Mouse (Mus musculus) myocyte (in vitro differentiated cells): Measurements from ENCODE around the gene Leng8. TPM values are rescaled to one million over a fixed set of nuclear protein-coding genes. Genes with fewer than 3 reads are reported as not detected.

Source experiments
- H3K27me3 ChIP-seq: one replicate; pipeline ENCODE4 v1.6.1; 2011; ENCODE audit not compliant: control insufficient read depth, insufficient read depth, insufficient read length
- H3K36me3 ChIP-seq: one replicate; pipeline ENCODE4 v1.6.1; 2011; ENCODE audit not compliant: control insufficient read depth, insufficient read depth
- H3K4me2 ChIP-seq: one replicate; pipeline ENCODE4 v1.6.1; 2011; ENCODE audit warnings: low read depth, control low read depth
- H3K4me3 ChIP-seq: one replicate; pipeline ENCODE4 v1.5.1; 2011; ENCODE audit warnings: mild to moderate bottlenecking, control low read depth, moderate library complexity
- H3K79me2 ChIP-seq: one replicate; pipeline ENCODE4 v1.6.1; 2011; ENCODE audit not compliant: control insufficient read depth, insufficient read depth
- H3ac ChIP-seq: one replicate; pipeline ENCODE4 v1.6.1; 2011; ENCODE audit not compliant: control insufficient read depth, insufficient read length
- CEBPB ChIP-seq: IDR thresholded peaks from 2 replicates; pipeline ENCODE4 v1.6.1; 2011; ENCODE audit warnings: mild to moderate bottlenecking, moderate library complexity; ENCODE audit not compliant: poor library complexity, insufficient read depth, severe bottlenecking
- E2F4 ChIP-seq: IDR thresholded peaks from one replicate; pipeline ENCODE4 v1.6.1; 2011; ENCODE audit warnings: mild to moderate bottlenecking, control low read depth, moderate library complexity; ENCODE audit not compliant: insufficient read depth
- MAX ChIP-seq: IDR thresholded peaks from one replicate; pipeline ENCODE4 v1.6.1; 2011; ENCODE audit warnings: low read depth, mild to moderate bottlenecking, control low read depth
- MYOD1 ChIP-seq, 3 experiments: IDR thresholded peaks; one replicate each; pipeline ENCODE4 v1.6.1; 2011; ENCODE audit warnings: control low read depth in 2 of 3, low read depth in 2 of 3, mild to moderate bottlenecking in 2 of 3, moderate library complexity in 1 of 3; ENCODE audit not compliant: insufficient read length in 2 of 3, control insufficient read depth in 1 of 3
- MYOG ChIP-seq, 3 experiments: IDR thresholded peaks; one replicate each; pipeline ENCODE4 v1.6.1; 2011; ENCODE audit warnings: control low read depth in 2 of 3, low read depth in 2 of 3, mild to moderate bottlenecking in 2 of 3; ENCODE audit not compliant: insufficient read length in 2 of 3, control insufficient read depth in 1 of 3, insufficient read depth in 1 of 3
- POLR2A ChIP-seq: IDR thresholded peaks from one replicate; pipeline ENCODE4 v1.6.1; 2011; ENCODE audit warnings: low read depth, mild to moderate bottlenecking, control low read depth, moderate library complexity; ENCODE audit not compliant: insufficient read length
- POLR2AphosphoS2 ChIP-seq: IDR thresholded peaks from one replicate; pipeline ENCODE4 v1.6.1; 2011; ENCODE audit warnings: low read depth, control low read depth; ENCODE audit not compliant: insufficient read length
- REST ChIP-seq: IDR thresholded peaks from one replicate; pipeline ENCODE4 v1.6.1; 2011; ENCODE audit warnings: mild to moderate bottlenecking, control low read depth, moderate library complexity; ENCODE audit not compliant: insufficient read depth, insufficient read length
- SRF ChIP-seq: IDR thresholded peaks from one replicate; pipeline ENCODE4 v1.6.1; 2011; ENCODE audit warnings: low read depth; ENCODE audit not compliant: control insufficient read depth, insufficient read length
- TCF12 ChIP-seq: IDR thresholded peaks from one replicate; pipeline ENCODE4 v1.6.1; 2011; ENCODE audit warnings: mild to moderate bottlenecking, control low read depth; ENCODE audit not compliant: poor library complexity, insufficient read depth, severe bottlenecking
- TCF3 ChIP-seq: IDR thresholded peaks from one replicate; pipeline ENCODE4 v1.6.1; 2011; ENCODE audit warnings: low read depth, control low read depth; ENCODE audit not compliant: insufficient read length
- USF1 ChIP-seq: IDR thresholded peaks from one replicate; pipeline ENCODE4 v1.6.1; 2011; ENCODE audit warnings: low read depth, mild to moderate bottlenecking, control low read depth, moderate library complexity
- polyA plus RNA-seq: library from polyadenylated mRNA; unstranded; fragments of >200 nt; fragmentation: generic; extraction: Trizol; gene quantifications from one replicate; pipeline ENCODE4 v1.2.1, GENCODE M21; 2012; ENCODE audit warnings: missing spikeins

Leng8 gene
- polyA plus RNA-seq, 1 experiment = 33.3 TPM

- H3K27me3 ChIP-seq = peaks cover 24% of the 10 kb centered on the region
- H3ac ChIP-seq = no peak overlapping the region
- no peaks in the 10 kb centered on the region for H3K79me2 ChIP-seq
- no peaks in the 10 kb centered on the region for H3K36me3 ChIP-seq
- no peak overlapping the region for H3K4me3 ChIP-seq
- no peak for TF ChIP-seq POLR2AphosphoS2
- no peak overlapping the region for H3K4me2 ChIP-seq
Measured at GRCm38 (mm10) chr7:4122076-4122768, 14.6 kb upstream of the Leng8 start.

GRCm38 (mm10) chr7:4122783-4123182 is 14.1 kb upstream of the Leng8 start:
- Histone ChIP-seq H3K79me2 (no peaks in the 10 kb centered on the region), H3K4me2 (no peak overlapping the region), H3ac (no peak overlapping the region), H3K36me3 (no peaks in the 10 kb centered on the region), H3K27me3 (peaks cover 24% of the 10 kb centered on the region), H3K4me3 (no peak overlapping the region)
- TF ChIP-seq TCF12 (no peak), E2F4 (no peak), MYOD1 (IDR thresholded peaks at IDR 0.05; ENCODE audit: control insufficient read depth in 1 of 3, insufficient read length in 2 of 3, low read depth in 2 of 3) (no peak), POLR2AphosphoS2 (no peak), TCF3 (no peak), MAX (no peak), MYOG (IDR thresholded peaks at IDR 0.05; ENCODE audit: control insufficient read depth in 1 of 3, insufficient read depth in 1 of 3, insufficient read length in 2 of 3, low read depth in 2 of 3) (no peak)

GRCm38 (mm10) chr7:4123732-4124131 is 13.1 kb upstream of the Leng8 start:
- no peak overlapping the region for H3ac ChIP-seq
- H3K4me3 ChIP-seq = no peak overlapping the region
- H3K79me2 ChIP-seq = no peaks in the 10 kb centered on the region
- H3K27me3 ChIP-seq = peaks cover 24% of the 10 kb centered on the region
- no peak for TF ChIP-seq POLR2A
- TF ChIP-seq CEBPB = no peak
- no peak for TF ChIP-seq MYOG (IDR thresholded peaks at IDR 0.05; ENCODE audit: control insufficient read depth in 1 of 3, insufficient read depth in 1 of 3, insufficient read length in 2 of 3, low read depth in 2 of 3)
- TF ChIP-seq POLR2AphosphoS2 = no peak
- no peak for TF ChIP-seq SRF
- TF ChIP-seq E2F4 = no peak
- TF ChIP-seq MAX = no peak
- no peak for TF ChIP-seq REST
- TF ChIP-seq MYOD1 (IDR thresholded peaks at IDR 0.05; ENCODE audit: control insufficient read depth in 1 of 3, insufficient read length in 2 of 3, low read depth in 2 of 3) = no peak
- TF ChIP-seq USF1 = no peak
- TF ChIP-seq TCF12 = no peak
- no peak for TF ChIP-seq TCF3
- H3K4me2 ChIP-seq = no peak overlapping the region
- H3K36me3 ChIP-seq = no peaks in the 10 kb centered on the region

DNA sequence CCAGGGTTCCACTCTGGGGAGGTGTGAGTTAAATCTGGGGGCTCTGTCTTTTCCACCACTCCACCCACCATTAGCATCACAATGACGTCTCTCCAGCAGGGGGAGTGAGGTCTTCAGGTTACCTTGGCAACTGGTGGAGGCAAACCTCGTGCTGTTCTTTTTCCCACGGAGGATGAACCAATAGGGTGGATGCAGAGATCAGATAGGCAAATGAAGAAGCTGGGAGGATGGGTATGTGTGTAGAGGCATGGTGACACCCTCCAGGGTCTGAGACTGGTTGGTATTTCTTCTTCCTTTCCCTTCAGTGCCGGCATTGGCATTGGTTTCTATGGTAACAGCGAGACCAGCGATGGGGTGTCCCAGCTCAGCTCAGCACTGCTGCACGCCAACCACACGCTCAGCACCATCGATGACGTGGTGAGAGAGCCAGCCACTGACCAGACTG is 12.5 kb upstream of the Leng8 start:
- Histone ChIP-seq H3K79me2 (no peaks in the 10 kb centered on the region), H3K4me2 (no peak overlapping the region)

DNA sequence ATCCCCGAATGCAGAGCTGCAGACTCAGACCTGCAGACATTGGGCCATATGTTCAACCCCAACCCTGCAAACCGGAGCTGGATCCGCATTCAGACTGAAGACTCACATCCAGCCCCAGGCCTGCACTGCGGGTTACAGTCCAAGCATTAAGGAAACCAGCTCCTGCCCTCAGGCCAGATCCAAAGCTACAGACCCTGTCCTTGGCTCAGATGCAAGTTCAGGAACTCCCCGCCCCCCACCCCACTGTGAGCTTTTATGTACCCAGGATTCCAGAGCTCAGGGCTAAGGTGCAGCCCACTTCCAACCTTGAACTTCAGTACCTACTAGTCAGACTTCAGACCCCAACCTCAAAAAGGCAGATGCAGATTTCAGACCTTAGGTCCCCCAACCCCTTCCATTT is 12.0 kb upstream of the Leng8 start:
- Histone ChIP-seq H3K79me2 (no peaks in the 10 kb centered on the region), H3K36me3 (no peaks in the 10 kb centered on the region), H3K4me2 (no peak overlapping the region), H3ac (no peak overlapping the region), H3K4me3 (no peak overlapping the region), H3K27me3 (peaks cover 16% of the 10 kb centered on the region)
- TF ChIP-seq POLR2AphosphoS2 (no peak), CEBPB (no peak), REST (no peak), E2F4 (no peak), TCF12 (no peak), MYOD1 (IDR thresholded peaks at IDR 0.05; ENCODE audit: control insufficient read depth in 1 of 3, insufficient read length in 2 of 3, low read depth in 2 of 3) (no peak), POLR2A (no peak), SRF (no peak), MAX (no peak), TCF3 (no peak), USF1 (no peak)

More for the DNA sequence above, 12.5 kb upstream of the Leng8 start:
- Histone ChIP-seq H3K4me3 (no peak overlapping the region), H3ac (no peak overlapping the region), H3K36me3 (no peaks in the 10 kb centered on the region), H3K27me3 (peaks cover 21% of the 10 kb centered on the region)
- TF ChIP-seq USF1 = no peak
- TF ChIP-seq POLR2A = no peak
- TF ChIP-seq MAX = no peak
- no peak for TF ChIP-seq CEBPB
- TF ChIP-seq TCF12 = no peak
- TF ChIP-seq SRF = no peak
- no peak for TF ChIP-seq TCF3
- TF ChIP-seq E2F4 = no peak
- no peak for TF ChIP-seq REST
- no peak for TF ChIP-seq POLR2AphosphoS2
- no peak for TF ChIP-seq MYOD1 (IDR thresholded peaks at IDR 0.05; ENCODE audit: control insufficient read depth in 1 of 3, insufficient read length in 2 of 3, low read depth in 2 of 3)
- TF ChIP-seq MYOG (IDR thresholded peaks at IDR 0.05; ENCODE audit: control insufficient read depth in 1 of 3, insufficient read depth in 1 of 3, insufficient read length in 2 of 3, low read depth in 2 of 3) = no peak
